Mouse (Mus musculus): ENCODE measurements around the gene Tmem174. TPM values are rescaled to one million over a fixed set of nuclear protein-coding genes. Genes with fewer than 3 reads are reported as not detected.

Gene Tmem174
- not detected in 2 replicates for total RNA-seq (2015; ENCODE audit: low replicate concordance)
- not detected in 2 replicates for total RNA-seq (2017; ENCODE audit: low replicate concordance)

- ATAC-seq (replicated peaks; ENCODE audit: low FRiP score, poor library complexity, severe bottlenecking) = no peak
Measured at GRCm38 (mm10) chr13:98637145-98637544, at the start of gene Tmem174. Tmem174 (minus strand) TSS chr13:98637410.

- no peak for ATAC-seq (replicated peaks; ENCODE audit: low FRiP score, poor library complexity, severe bottlenecking)
Measured at GRCm38 (mm10) chr13:98684144-98684900, 47.1 kb upstream of the Tmem174 start.

GRCm38 (mm10) chr13:98683412-98683811, 46.2 kb upstream of the Tmem174 start:
- no peak for ATAC-seq (replicated peaks; ENCODE audit: low FRiP score, poor library complexity, severe bottlenecking)

DNA sequence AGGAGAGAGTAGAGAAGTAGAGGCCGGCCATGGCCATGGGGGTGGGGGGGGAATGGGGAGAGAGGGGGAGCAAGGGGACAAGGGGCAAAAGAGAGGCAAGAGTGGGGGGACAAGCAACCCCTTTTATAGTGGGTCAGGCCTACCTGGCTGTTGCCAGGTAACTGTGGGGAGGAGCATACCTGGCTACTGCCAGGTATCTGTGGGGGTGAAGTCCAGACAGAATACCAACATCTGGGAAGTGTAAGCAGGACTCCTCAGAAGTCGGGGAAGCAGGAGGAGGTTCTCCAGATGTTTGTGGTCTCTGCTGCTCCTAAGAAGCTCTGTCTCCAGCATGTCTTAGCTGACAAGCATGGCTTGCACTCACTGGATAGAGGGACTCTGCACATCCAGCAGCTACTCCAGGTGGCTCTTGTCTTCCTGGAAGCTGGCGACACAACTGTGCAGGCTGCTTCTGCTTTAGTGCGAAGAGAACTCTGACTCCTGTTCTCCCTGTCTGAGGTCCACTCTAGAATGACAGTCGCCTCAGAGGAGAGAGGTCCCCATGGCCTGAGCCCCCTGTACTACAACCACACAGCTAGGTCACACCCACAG, 43.4 kb upstream of the Tmem174 start:
- no peak for ATAC-seq (replicated peaks; ENCODE audit: low FRiP score, poor library complexity, severe bottlenecking)

GRCm38 (mm10) chr13:98679631-98680041, 42.4 kb upstream of the Tmem174 start:
- no peak for ATAC-seq (replicated peaks; ENCODE audit: low FRiP score, poor library complexity, severe bottlenecking)

- no peak for ATAC-seq (replicated peaks; ENCODE audit: low FRiP score, poor library complexity, severe bottlenecking)
Measured at GRCm38 (mm10) chr13:98679230-98679629, 42.0 kb upstream of the Tmem174 start.

- no peak for ATAC-seq (replicated peaks; ENCODE audit: low FRiP score, poor library complexity, severe bottlenecking)
Measured at GRCm38 (mm10) chr13:98673922-98674321, 36.7 kb upstream of the Tmem174 start.

DNA sequence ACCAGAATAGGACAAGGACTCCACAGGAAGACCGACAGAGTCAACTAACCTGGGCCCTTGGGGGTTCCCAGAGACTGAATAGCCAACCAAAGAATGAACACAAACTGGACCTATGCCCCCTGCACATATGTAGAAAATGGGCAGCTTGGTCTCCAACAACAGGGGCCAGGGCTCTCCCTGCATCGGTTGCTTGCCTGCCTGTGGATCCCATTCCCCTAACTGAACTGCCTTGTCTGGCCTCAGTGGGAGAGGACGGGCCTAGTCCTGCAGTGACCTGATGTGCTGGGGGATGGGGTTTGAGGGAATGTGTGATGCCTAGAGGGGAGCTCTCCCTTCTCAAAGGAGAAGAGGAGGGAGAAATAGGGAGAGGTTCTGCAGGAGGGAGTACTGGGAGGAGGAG, 32.1 kb upstream of the Tmem174 start:
- ATAC-seq (replicated peaks; ENCODE audit: low FRiP score, poor library complexity, severe bottlenecking) = no peak

GRCm38 (mm10) chr13:98667316-98667715, 30.1 kb upstream of the Tmem174 start:
- ATAC-seq (replicated peaks; ENCODE audit: low FRiP score, poor library complexity, severe bottlenecking) = no peak

DNA sequence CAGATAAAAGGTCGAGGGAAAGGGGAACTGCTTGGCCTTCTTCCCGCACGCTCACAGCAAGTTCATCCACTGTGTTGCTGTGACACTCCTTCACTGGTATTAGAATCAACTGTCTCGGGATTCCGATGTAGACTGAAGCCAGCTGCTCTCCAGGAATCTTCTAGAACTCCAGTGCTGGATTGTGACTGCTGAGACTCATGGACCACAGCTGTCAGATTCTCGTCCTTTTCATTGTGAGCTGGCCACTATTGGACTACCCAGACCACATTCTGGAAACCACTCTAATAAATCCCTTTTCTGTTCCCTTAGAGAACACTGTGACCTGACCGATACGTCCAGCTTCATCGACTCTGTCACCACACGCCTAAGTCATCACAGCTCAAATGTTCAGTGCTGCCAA, 28.0 kb upstream of the Tmem174 start:
- no peak for ATAC-seq (replicated peaks; ENCODE audit: low FRiP score, poor library complexity, severe bottlenecking)

- ATAC-seq (replicated peaks; ENCODE audit: low FRiP score, poor library complexity, severe bottlenecking) = no peak
Measured at GRCm38 (mm10) chr13:98662173-98662675, 25.0 kb upstream of the Tmem174 start.

- no peak for ATAC-seq (replicated peaks; ENCODE audit: low FRiP score, poor library complexity, severe bottlenecking)
Measured at GRCm38 (mm10) chr13:98656034-98656471, 18.8 kb upstream of the Tmem174 start.

DNA sequence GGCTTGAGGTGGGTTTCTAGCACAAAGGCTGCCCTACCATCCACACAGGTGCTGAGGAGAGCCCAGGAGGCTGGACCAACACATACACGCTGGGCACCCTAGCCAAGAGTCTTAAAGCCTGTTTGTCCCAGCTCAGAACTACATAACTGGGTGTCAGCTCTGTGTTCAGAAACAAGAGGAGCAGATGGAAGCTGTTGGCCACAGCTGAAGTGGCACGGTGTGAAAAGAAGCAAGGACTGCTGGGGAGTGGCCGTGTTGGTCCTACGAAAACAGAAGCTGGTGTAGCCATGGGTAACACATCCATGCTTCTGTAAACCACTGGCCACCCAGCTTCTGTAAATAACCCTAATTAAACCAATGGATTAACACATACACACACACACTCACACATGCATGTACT, 18.1 kb upstream of the Tmem174 start:
- ATAC-seq (replicated peaks; ENCODE audit: low FRiP score, poor library complexity, severe bottlenecking) = no peak

- ATAC-seq (replicated peaks; ENCODE audit: low FRiP score, poor library complexity, severe bottlenecking) = no peak
Measured at GRCm38 (mm10) chr13:98654129-98654939, 17.1 kb upstream of the Tmem174 start.

- no peak for ATAC-seq (replicated peaks; ENCODE audit: low FRiP score, poor library complexity, severe bottlenecking)
Measured at GRCm38 (mm10) chr13:98652194-98652593, 15.0 kb upstream of the Tmem174 start.

- ATAC-seq (replicated peaks; ENCODE audit: low FRiP score, poor library complexity, severe bottlenecking) = no peak
Measured at GRCm38 (mm10) chr13:98651228-98651977, 14.2 kb upstream of the Tmem174 start.

- ATAC-seq (replicated peaks; ENCODE audit: low FRiP score, poor library complexity, severe bottlenecking) = no peak
Measured at GRCm38 (mm10) chr13:98647775-98648568, 10.8 kb upstream of the Tmem174 start.

GRCm38 (mm10) chr13:98638507-98639166, 1.4 kb upstream of the Tmem174 start:
- no peak for ATAC-seq (replicated peaks; ENCODE audit: low FRiP score, poor library complexity, severe bottlenecking)

All from erythroid progenitor cell, adult 5-6 weeks (primary cell).